Mouse (Mus musculus) neural tube, embryonic 13.5 days (tissue): Measurements from ENCODE around the gene Lmbr1l. TPM values are rescaled to one million over a fixed set of nuclear protein-coding genes. Genes with fewer than 3 reads are reported as not detected.
A peak's percentile ranks its signal among the peaks of the same experiment; 100 is the strongest.

ENCODE experiments used
- ATAC-seq: fragments of 200-750 bp; cut with Nextera tagmentation; 2 replicates; pipeline ENCODE4 v1.8.0; 2017; ENCODE audit warnings: low read depth, mild to moderate bottlenecking, moderate TSS enrichment, moderate library complexity
- H3K27ac ChIP-seq: fragments of 300-500 bp; sonication (generic); replicated peaks from 2 replicates; pipeline ENCODE4 v1.5.1; 2015; ENCODE audit warnings: moderate library complexity, mild to moderate bottlenecking, inconsistent platforms
- H3K27me3 ChIP-seq: fragments of 300-500 bp; sonication (generic); 2 replicates; pipeline ENCODE4 v1.6.1; 2015; ENCODE audit warnings: mild to moderate bottlenecking, inconsistent platforms
- H3K36me3 ChIP-seq: fragments of 300-500 bp; sonication (generic); 2 replicates; pipeline ENCODE4 v1.6.1; 2015; ENCODE audit warnings: mild to moderate bottlenecking, inconsistent platforms
- H3K4me1 ChIP-seq: fragments of 300-500 bp; sonication (generic); replicated peaks from 2 replicates; pipeline ENCODE4 v1.6.1; 2015; ENCODE audit warnings: inconsistent platforms
- H3K4me2 ChIP-seq: fragments of 300-500 bp; sonication (generic); 2 replicates; pipeline ENCODE4 v1.6.1; 2015; ENCODE audit warnings: inconsistent platforms, mild to moderate bottlenecking, moderate library complexity
- H3K4me3 ChIP-seq: fragments of 300-500 bp; sonication (generic); 2 replicates; pipeline ENCODE4 v1.5.1; 2015; ENCODE audit warnings: mild to moderate bottlenecking, inconsistent platforms
- H3K9ac ChIP-seq: fragments of 300-500 bp; sonication (generic); 2 replicates; pipeline ENCODE4 v1.6.1; 2015; ENCODE audit warnings: moderate library complexity, mild to moderate bottlenecking, inconsistent platforms
- H3K9me3 ChIP-seq: fragments of 300-500 bp; sonication (generic); 2 replicates; pipeline ENCODE4 v1.6.1; 2016; ENCODE audit warnings: inconsistent platforms
- WGBS: fragments of 180-500 bp; shearing (Covaris S2); methylation state at CpG from one replicate; pipeline ENCODE4 v1.1.7; 2015; 5-methylcytosine and 5-hydroxymethylcytosine counted together
- polyA plus RNA-seq: library from polyadenylated mRNA; unstranded; fragments of >200 nt; fragmentation: Nextera tagmentation; extraction: Ambion mirVana; gene quantifications from 2 replicates; pipeline ENCODE4 v1.2.1, GENCODE M21; 2015

Lmbr1l gene
- polyA plus RNA-seq, 1 experiment from 2014 or later, result 39.0 TPM

DNA sequence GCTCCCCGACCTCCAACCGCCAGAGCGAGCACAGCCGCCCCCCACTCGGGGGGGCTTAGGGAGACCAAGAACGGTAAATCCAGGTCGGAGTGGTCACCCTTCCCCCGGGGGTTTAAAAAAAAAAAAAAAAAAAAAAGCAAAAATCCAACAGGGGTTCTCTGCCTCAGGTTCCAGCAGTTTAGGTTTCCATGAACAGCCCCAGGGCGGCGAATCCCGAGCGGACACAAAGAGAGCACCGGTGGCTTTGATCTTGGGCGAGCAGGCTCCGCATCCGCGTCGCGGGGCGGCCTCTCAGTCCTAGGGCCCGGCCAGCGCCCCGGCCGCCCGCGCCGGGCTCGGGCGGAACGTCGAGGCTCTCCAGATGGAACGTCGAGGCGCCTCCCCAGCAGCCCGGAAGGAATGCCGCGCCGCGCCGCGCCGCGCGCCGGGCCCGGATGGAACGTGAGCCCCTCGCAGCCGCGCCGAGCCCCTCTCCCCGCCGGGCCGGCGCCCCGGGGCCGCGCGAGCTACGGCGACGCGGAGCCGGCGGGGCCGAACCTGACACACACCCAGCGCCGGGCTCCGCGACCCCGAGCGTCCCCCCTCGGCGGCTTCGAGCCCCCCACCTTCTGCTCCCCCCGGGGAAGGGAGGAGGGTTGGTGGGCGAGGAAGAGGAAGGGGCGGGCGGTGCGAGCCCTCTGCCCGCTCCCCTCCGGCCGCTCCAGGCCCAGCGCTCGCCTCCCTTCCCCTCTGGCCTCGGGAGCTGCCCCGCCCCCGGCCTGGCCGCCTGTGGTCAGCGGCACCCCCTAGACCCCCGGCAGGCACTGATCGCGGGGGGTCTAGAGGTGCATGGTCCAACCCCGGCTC is 46.7 kb downstream of the Lmbr1l start, which contains the start of gene Kmt2d:
Kmt2d (minus strand) TSS at position 135 of the 846 bp plus-strand sequence.
- Histone ChIP-seq H3K9ac (peak within 1 kb of the TSS; percentile 99), H3K36me3 (peaks cover 5% of the 10 kb centered on the region), H3K4me3 (peak within 1 kb of the TSS; percentile 98), H3K4me2 (peak within 1 kb of the TSS; percentile 100), H3K27me3 (no peaks in the 10 kb centered on the region), H3K9me3 (no peaks in the 10 kb centered on the region), H3K4me1 (peaks cover 49% of the 10 kb centered on the region), H3K27ac (peak within 1 kb of the TSS; percentile 99)
- peak; percentile 57 for ATAC-seq
- WGBS, result under 1% methylated on average over 60 of the region's 94 CpGs

DNA sequence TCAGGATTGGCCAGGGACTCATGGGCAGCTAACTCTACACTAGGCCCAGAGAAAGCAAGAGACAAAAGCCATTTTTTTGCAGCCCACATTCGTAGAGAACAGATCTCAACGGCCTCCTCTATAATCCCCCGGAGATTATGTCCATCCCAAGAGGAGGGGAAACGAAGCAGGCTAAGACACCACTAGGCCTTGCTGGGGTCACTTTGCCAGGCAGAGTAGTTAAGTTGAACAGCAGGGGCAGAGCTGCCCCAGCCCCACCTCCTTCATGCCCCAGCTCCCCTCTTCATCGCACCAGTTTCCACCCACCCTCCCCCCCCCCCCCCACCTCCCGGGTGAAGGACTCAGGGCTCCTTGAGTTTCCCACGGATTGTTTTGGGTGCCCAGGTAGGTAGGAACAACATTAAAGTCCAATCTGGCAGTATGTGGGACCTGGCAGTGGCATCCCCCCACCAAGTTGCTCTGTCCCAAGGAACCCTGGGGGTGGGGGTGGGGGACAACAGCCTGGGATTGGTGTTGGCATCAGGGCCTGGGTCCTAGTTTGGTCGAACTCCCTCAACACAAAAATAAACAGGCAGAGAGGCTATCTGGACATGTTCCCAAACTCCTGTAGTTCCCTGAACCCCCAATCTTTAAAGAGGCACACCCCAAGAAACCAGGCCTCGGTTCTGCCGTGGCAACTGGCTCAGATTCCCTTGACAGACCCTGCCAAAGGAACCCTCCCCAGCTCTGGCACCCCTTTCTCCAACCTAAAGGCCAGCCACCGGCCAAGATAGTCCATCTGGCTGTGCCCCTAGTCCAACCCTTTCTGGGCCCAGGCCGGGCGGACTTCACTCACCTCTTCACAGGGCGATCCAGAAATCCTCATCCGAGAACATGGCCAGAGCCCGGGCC is 47.6 kb downstream of the Lmbr1l start:
- 0% methylated on average over 14 of the region's 16 CpGs for WGBS

DNA sequence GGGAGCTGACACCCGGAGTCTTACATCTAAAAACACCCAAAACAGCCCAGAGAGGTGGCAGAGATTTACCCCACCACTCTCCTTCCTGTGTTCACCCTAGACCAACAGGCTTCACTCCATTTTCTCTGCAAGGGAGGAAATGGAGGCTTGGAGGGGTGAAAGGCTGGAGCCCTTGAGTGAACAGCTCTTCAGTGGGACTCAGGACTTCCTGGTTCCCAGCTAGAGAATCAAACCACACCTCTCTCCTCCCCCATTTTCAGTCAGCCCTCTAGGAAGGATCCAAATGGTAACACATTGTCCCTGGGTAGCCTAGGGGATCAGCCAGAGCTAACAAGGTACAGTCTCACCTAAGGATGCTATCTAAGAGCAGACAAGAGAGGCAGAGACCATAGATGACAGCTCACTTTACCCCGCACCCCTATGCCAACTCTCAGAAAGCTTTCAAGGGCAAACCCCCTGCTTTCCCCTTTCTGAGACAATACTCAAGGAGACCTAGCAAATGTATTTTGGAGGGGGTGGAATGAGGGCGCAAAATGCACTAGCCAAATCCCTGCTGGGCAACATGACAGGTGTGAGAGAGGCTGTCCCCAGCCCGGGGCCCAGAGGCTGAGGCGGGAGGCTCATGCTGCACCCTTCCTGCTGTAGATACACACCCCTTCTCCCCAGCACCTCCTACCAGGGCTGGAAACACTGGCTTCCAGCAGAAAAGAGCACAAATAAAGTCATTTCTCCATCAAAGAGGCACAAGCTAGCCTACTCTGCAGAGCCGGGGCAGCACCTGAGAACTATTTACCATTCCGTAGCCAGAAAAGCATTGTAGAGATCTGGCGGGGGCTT is 48.5 kb downstream of the Lmbr1l start:
- Histone ChIP-seq H3K36me3 (peaks cover 22% of the 10 kb centered on the region), H3K9ac (peak overlapping the region; percentile 99), H3K9me3 (no peaks in the 10 kb centered on the region), H3K4me3 (peak overlapping the region; percentile 98), H3K4me1 (peaks cover 49% of the 10 kb centered on the region), H3K27me3 (no peaks in the 10 kb centered on the region), H3K27ac (peak overlapping the region; percentile 20; the same call in 1 of the 2 replicates), H3K4me2 (peak overlapping the region; percentile 100)
- no peak for ATAC-seq
- WGBS, result 12% methylated on average over 8 of the region's 8 CpGs

More for the DNA sequence above, 47.6 kb downstream of the Lmbr1l start:
- Histone ChIP-seq H3K9me3 (no peaks in the 10 kb centered on the region), H3K27ac (peak overlapping the region; percentile 99), H3K4me1 (peaks cover 49% of the 10 kb centered on the region), H3K36me3 (peaks cover 13% of the 10 kb centered on the region), H3K4me3 (peak overlapping the region; percentile 98), H3K4me2 (peak overlapping the region; percentile 100), H3K9ac (peak overlapping the region; percentile 99), H3K27me3 (no peaks in the 10 kb centered on the region)
- no peak for ATAC-seq

DNA sequence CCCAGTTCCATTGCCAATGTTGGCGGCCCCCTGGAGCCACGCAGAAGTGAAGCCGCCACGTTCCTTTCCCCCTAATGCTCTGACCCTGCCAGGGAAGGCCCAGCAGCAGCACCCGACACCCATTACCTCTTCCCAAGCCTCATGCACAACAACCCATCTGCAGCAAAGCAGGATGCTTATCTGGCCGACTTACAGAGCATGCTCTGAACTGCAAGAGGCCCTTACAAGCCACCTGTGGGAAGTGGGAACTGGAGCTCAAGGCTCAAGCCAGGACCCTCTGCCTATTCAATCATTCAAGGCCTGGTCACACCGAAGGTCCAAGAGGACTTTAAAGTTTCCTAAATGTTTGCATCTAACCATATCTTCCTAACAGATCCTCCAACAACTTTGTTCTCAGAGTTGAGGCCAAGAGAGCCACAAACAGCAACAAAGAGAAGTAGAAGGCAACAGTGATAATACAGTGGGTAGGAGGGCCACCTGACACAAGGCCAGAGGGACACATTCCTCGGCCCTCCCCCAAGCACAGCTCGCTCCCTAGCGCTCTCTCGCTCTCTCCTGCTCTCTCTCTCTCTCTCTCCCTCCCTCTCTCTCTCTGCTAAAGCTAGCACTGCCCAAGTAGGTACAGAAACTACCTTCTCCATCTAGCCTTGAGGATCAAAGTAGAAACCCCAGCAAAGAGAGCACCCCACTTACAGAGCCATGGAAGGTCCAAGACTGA is 49.5 kb downstream of the Lmbr1l start:
- ATAC-seq, result no peak
- H3K4me3 ChIP-seq, result peak overlapping the region; percentile 98
- WGBS, result 42% methylated on average over 11 of the region's 11 CpGs
- 0 out of 2 replicates have a peak overlapping the region, but pooled peaks have one; percentile 1 for H3K27ac ChIP-seq
- peak overlapping the region; percentile 100 for H3K4me2 ChIP-seq
- peaks cover 32% of the 10 kb centered on the region for H3K36me3 ChIP-seq
- H3K9ac ChIP-seq, result peak overlapping the region; percentile 99
- no peaks in the 10 kb centered on the region for H3K9me3 ChIP-seq
- no peaks in the 10 kb centered on the region for H3K27me3 ChIP-seq
- peaks cover 49% of the 10 kb centered on the region for H3K4me1 ChIP-seq

DNA sequence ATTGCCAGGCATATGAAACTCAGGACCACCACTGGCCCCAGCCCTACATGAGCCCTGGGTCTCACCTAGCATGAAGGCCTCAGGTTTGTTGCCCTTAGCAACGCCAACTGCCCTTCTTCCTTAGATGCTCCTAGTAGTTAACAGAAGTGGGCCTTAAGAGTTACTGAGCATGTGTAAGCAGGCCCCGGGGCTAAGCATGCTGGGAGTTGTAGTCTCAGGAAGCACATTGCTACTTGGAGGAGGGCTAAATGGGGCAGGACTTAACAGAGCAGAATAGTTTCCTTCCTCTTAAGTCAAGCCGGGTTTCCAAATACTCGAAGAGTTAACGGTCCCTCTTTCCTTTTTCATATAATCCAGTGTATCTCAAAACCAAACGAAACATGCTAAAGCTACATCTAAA is 50.7 kb downstream of the Lmbr1l start:
- no peak for ATAC-seq
- Histone ChIP-seq H3K36me3 (peaks cover 44% of the 10 kb centered on the region), H3K4me3 (peak overlapping the region; percentile 98; the same call in 1 of the 2 replicates), H3K9ac (peak overlapping the region; percentile 99; the same call in 1 of the 2 replicates), H3K9me3 (no peaks in the 10 kb centered on the region), H3K4me1 (peaks cover 42% of the 10 kb centered on the region), H3K27me3 (no peaks in the 10 kb centered on the region), H3K4me2 (peak overlapping the region; percentile 100), H3K27ac (no peak overlapping the region)
- WGBS, result 80% methylated on average over 6 of the region's 6 CpGs

DNA sequence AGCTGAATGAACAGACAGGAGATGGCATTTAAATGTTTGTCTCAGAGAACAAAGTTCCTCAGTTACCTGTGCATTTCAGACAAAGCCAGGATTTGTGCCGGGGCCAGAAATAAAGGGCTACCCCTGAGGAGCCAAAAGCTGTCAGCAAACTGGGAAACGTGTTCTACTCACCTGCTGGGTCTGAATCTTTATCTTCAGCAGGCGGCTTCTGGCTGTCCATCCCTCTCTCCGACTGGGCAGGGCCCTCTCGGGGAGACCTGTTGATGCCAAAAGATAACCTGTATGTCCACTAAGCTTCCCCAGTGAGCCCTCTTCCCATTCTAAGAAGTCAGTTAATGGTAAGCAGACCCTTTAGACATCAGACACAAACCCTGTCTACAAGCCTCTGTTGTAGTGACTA is 51.5 kb downstream of the Lmbr1l start:
- peaks cover 42% of the 10 kb centered on the region for H3K4me1 ChIP-seq
- peaks cover 52% of the 10 kb centered on the region for H3K36me3 ChIP-seq

DNA sequence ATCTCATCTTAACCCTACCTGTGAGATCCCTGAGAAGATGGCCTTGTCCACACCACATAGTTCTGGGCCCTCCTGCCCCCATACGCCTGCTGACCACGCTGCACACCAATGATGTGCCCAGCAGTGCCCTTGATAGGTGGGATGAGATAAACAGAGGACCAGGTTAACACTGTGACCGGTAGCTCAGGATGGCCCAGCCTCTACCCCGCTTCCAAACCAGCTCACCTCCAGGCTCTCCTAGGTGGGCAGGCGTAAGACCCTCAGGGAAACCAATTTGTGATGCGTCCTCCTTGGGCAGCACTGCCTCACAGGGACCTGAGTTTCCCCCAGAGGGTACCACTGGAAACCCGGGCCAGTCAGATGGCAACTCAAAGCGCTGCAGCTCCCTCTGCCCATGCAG is 52.3 kb downstream of the Lmbr1l start:
- Histone ChIP-seq H3K9ac (no peak overlapping the region), H3K9me3 (no peaks in the 10 kb centered on the region), H3K27me3 (no peaks in the 10 kb centered on the region), H3K4me1 (peaks cover 42% of the 10 kb centered on the region), H3K4me2 (no peak overlapping the region), H3K4me3 (no peak overlapping the region), H3K27ac (no peak overlapping the region), H3K36me3 (peaks cover 60% of the 10 kb centered on the region)
- ATAC-seq, result no peak
- 94% methylated on average over 8 of the region's 8 CpGs for WGBS

More for the DNA sequence above, 51.5 kb downstream of the Lmbr1l start:
- 91% methylated on average over 5 of the region's 5 CpGs for WGBS
- H3K27ac ChIP-seq, result no peak overlapping the region
- no peak overlapping the region for H3K4me2 ChIP-seq
- ATAC-seq, result no peak
- no peak overlapping the region for H3K4me3 ChIP-seq
- H3K9ac ChIP-seq, result no peak overlapping the region
- H3K9me3 ChIP-seq, result no peaks in the 10 kb centered on the region
- no peaks in the 10 kb centered on the region for H3K27me3 ChIP-seq

DNA sequence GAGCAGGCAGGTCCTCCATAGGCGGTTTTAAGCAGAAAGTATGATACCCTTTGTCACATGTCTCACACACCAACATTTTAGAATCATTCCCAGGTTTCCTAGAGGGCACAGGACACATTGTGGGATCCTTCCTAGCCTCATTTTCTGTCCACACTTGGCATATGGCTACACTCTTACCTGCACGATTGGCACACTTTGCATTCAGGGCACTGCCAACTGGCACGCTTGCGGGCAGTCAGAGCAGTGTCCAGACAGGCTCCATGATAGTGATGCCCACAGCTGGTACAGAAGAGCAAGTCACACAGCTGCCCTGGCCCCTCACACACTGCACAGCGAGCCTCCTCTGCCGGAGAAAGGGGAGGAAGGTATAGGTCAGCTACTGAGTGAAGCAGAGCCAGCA is 53.1 kb downstream of the Lmbr1l start:
- peaks cover 34% of the 10 kb centered on the region for H3K4me1 ChIP-seq
- no peaks in the 10 kb centered on the region for H3K27me3 ChIP-seq
- no peak overlapping the region for H3K9ac ChIP-seq
- H3K36me3 ChIP-seq, result peaks cover 68% of the 10 kb centered on the region
- no peak overlapping the region for H3K4me3 ChIP-seq
- ATAC-seq, result no peak
- H3K9me3 ChIP-seq, result no peaks in the 10 kb centered on the region
- no peak overlapping the region for H3K4me2 ChIP-seq
- WGBS, result 96% methylated on average over 6 of the region's 6 CpGs
- H3K27ac ChIP-seq, result no peak overlapping the region

DNA sequence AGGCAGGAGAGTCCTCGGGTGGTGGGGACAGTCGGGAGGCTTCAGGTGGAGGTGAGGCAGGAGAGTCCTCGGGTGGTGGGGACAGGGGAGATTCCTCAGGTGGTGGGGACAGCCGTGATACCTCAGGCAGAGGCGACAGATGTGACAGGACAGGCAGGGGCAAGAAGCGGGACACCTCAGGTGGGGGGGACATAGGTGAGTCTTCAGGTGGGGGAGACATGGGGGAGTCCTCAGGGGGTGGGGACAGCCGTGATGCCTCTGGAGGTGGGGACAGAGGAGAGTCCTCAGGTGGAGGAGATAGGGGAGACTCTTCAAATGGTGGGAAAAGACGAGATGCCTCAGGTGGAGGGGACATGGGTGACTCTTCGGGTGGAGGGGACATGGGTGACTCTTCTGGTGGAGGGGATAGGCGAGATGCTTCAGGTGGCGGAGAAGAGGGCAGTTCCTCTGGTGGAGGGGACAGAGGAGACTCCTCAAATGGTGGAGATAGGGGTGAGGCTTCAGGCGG is 54.5 kb downstream of the Lmbr1l start:
- 91% methylated on average over 12 of the region's 12 CpGs for WGBS
- no peak overlapping the region for H3K4me2 ChIP-seq
- H3K27ac ChIP-seq, result no peak overlapping the region
- H3K9ac ChIP-seq, result no peak overlapping the region
- peaks cover 20% of the 10 kb centered on the region for H3K4me1 ChIP-seq
- no peak for ATAC-seq
- H3K9me3 ChIP-seq, result no peaks in the 10 kb centered on the region
- peaks cover 82% of the 10 kb centered on the region for H3K36me3 ChIP-seq
- H3K27me3 ChIP-seq, result no peaks in the 10 kb centered on the region
- no peak overlapping the region for H3K4me3 ChIP-seq

DNA sequence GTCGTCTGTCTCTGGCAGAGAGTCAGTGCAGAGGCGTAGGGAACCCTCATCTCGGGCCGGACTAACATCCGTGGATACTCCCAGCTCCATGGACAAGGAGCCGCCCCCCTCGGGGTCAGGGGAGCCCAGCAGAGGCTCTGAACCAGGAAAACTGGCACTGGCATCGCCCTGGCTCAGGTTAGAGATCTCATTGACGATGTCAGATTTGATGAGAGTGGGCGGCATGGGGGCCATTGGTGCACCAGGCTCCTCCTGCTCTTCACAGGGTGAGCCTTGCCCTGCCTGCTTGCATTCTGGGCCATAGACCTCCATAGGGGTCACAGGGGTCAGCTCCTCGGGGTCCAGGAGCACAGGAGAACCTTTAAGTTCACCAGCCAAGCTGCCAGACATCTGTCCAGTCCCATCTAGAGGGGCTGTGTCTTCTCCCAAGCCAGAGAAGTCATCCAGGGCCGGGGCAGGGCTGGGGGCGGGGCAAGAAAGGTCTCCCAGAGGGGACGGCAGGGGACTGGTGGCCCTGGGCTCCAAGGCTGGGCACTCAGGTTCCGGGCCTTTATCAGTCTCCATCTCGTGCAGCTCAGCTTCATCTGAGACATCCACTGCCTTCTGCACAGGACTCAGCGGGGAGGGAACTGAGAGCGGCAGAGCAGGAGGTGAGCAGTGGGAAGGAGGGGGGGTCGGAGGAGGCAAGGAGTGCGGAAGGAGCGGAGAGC is 56.2 kb downstream of the Lmbr1l start:
- Histone ChIP-seq H3K4me1 (peaks cover 3% of the 10 kb centered on the region), H3K9ac (no peak overlapping the region), H3K27me3 (no peaks in the 10 kb centered on the region), H3K36me3 (peaks cover 99% of the 10 kb centered on the region), H3K4me3 (no peak overlapping the region), H3K9me3 (no peaks in the 10 kb centered on the region), H3K27ac (no peak overlapping the region), H3K4me2 (no peak overlapping the region)
- ATAC-seq, result no peak
- WGBS, result 88% methylated on average over 21 of the region's 21 CpGs
